Mouse (Mus musculus) frontal cortex, adult 2 months (tissue): ENCODE results near the gene Kcnma1. TPM values are rescaled to one million over a fixed set of nuclear protein-coding genes. Genes with fewer than 3 reads are reported as not detected.

Experiments
- DNase-seq, 2 experiments: peaks; one replicate each; pipeline ENCODE4 v3.0.0; 2022; ENCODE audit warnings: low spot score in 1 of 2; ENCODE audit errors: extremely low spot score in 1 of 2
- polyA plus RNA-seq: library from polyadenylated mRNA; depleted of rRNA; stranded (reverse); fragments of >200 nt; gene quantifications from 2 replicates; pipeline ENCODE4 v1.2.3, GENCODE M21; 2012

Kcnma1 gene
- polyA plus RNA-seq, 1 experiment: 51.9 TPM

DNA sequence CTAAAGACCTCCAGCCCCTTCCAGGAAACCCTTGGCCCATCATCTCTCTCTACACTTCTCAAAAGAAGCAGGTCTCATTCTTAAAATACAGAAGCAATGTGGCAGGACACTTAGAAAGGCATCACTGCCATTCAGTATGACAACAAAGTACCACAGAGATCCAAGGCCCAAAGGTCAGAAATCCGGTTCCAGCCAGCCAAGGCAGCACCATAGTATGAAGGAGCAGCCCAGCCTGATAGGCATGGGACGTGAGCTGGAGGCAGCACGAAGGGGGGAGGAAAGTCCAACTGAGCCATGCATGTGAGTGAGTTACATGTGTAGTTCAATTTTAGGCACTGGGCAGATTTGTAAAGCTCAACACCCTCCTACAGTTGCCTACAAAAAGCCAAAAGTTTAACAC is 135.0 kb downstream of the Kcnma1 start:
- DNase-seq: no peak

DNA sequence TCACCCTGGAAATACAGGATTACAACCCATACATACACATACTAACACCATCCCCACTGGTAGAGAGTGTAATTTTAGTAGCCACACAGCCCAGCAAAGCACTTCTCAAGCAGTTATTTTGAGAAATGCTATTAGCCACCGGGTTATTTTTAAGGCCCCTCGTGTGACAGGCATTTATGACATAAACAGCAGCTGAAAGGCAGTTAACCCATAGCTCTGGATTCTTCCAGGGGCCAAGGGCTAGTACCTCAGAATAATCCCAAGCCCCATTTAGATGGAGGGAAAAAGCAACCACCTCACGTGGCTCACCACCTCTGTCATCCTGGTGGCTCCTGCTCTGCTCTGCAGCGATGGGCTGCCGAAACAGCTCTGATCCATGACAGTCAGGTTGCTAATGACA is 136.7 kb downstream of the Kcnma1 start:
- no peak for DNase-seq

GRCm38 (mm10) chr14:23874545-23874944 is 139.7 kb downstream of the Kcnma1 start:
- no peak for DNase-seq

GRCm38 (mm10) chr14:23857034-23857433 is 157.3 kb downstream of the Kcnma1 start:
- DNase-seq: no peak

DNA sequence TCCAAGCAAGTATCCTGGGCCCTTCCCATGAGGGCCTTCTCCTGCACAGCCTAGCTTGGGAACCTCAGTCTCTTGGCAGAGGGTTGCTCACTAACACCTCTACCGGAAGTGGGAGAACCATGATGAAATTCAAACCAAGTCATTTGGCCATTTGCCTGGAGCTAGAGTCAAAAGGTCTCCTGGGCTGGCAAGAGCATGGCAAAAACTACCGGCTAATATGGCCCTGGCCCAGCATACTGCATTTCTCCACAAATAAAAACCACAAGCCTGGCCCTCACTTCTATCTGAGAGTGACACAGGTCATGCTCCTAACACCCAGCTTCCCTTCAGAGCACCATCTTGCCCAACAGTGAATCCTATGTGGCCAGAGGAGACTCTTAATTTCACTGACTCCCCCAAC is 159.3 kb downstream of the Kcnma1 start:
- DNase-seq: no peak

DNA sequence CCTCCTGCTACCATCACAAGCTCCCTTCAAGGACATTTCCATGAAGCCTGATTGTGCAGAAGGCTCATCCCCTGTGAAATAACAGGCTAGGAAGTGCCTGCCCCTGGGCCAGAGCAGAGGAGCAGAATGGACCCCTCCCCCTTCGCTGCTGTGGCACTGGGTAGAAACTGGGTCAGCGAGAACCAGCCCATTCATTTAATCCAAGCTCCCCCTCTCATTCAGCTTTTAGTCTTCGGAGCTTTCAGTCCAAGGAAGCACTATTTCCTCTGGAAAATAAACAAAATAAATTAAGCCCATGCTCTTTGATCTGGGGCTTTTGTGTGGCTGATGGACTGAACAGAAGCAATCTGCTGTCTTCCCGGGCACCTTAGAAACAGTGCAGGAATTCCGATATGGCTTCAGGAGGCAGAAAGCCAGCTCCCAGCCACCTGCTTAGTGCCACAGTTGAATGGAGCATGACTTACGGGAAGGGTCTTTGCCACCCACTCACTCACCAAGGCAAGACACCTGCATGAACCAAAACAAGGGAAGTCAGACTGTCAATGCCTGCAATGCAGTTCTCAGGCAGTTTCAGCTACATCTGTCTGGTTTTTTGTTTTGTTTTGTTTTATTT is 165.7 kb downstream of the Kcnma1 start:
- DNase-seq: peak in 1 of 2 experiments; percentile 47

- no peak for DNase-seq
Measured at GRCm38 (mm10) chr14:23846706-23847105, 167.6 kb downstream of the Kcnma1 start.

DNA sequence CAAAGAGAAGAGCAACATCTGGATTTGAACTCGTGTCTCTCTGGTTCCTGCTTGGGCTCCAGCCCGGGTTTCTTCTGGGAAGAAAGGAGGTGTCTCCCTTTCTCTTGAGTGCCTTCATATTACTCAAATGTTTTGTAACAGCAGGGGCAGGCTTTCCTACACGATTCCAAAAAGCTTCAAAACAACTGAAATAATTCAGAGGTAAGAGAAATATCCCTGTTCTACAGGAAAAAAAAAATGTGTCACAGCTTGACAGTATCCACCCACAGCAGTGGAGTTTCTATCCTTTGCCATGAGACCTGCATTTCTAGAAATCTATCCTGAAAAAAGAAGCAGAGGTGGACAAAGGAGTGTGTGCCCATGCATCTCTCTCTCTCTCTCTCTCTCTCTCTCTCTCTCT is 172.3 kb downstream of the Kcnma1 start:
- peak; percentile 41 to 68 for DNase-seq

GRCm38 (mm10) chr14:23839613-23840012 is 174.7 kb downstream of the Kcnma1 start:
- DNase-seq: no peak

GRCm38 (mm10) chr14:23835387-23836111 is 178.7 kb downstream of the Kcnma1 start:
- no peak for DNase-seq

DNA sequence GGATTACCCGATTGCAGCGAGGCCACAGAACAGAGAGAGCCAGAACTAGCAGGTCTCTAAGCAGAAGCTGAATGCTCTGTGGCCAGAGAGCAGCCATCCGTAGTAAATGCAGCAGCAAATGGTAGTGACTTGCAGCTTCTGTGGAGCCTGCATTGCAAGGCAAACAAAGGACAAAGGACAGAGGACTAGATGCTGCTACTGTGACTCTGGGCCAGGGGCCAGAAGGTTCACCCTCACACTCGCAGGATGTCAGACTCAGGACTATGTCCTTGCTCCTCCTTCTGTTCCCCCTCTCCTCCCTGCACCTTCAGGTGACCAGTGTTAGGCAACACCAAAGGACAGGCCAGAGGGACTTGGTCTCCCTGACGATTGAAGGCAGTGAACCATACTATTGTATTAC is 183.0 kb downstream of the Kcnma1 start:
- DNase-seq: no peak

DNA sequence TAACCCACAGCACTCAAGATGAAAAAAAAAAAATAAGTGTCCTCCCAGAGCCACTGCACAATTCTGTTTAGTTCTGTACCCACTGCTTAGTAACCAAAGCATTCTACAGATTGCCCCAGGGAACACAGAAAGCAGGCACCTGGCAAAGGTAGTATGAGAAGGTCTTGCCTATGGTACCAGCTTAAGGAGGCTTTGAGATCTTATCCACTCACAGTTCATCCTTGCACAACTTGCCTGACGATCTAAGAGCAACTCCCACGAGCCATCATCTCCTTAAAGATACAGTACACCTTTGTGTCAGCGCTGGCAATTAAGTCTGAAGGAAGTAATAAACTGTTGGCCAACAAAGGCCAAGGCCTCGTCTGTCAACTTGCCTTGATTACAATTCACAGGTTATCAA is 184.0 kb downstream of the Kcnma1 start:
- DNase-seq: no peak

DNA sequence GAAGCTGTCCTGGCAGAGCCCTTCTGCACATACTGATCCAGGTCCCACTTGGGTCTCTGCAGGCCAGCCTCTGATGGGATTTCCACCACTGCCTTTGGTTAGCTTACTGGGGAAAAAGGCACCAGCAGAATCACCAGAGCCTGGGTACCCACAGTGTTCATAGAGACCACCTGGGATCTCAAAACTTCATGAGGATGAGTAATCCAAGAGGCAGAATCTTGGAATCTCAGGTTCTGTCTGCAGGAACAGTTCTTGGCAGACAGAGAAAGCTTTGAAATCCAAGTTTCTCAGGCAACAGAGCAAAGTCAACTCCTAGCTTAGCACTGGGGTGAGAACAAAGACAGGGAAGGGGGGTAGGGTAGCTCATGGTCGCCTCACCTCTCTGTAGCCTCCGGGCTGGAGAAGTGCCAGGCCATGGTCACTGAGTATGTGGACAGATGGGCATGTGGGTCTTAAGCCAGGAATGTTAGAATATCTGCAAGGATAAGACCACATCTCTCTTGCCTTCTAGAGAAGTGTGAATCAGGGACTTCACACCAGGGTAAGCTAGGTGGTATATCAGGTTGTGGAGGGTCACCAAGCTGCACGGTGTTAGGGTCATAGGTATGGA is 185.5 kb downstream of the Kcnma1 start:
- DNase-seq: peak; percentile 33 to 61

- no peak for DNase-seq
Measured at GRCm38 (mm10) chr14:23824937-23825336, 189.4 kb downstream of the Kcnma1 start.

DNA sequence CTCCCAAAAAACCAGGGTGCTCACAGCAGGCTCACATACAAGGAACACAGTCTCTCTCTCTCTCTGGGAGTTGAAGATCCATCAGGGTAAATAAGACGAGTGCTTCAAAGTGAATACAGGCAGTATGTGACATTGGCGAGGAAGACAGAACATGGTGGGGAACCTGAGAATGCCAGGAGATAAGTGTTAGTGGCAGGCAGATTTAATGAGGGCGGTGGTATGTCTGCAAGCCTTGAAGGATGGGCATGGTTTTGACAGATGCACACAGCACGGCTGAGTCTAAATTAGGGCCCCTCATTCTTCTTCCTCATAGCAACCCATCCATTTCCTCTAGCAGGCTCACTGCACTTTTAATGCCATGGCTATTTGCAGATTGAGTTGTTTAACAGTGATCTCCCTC is 190.0 kb downstream of the Kcnma1 start:
- DNase-seq: peak in 1 of 2 experiments; percentile 26

GRCm38 (mm10) chr14:23817585-23817984 is 196.7 kb downstream of the Kcnma1 start:
- peak in 1 of 2 experiments; percentile 39 for DNase-seq

- no peak for DNase-seq
Measured at GRCm38 (mm10) chr14:23810081-23810480, 204.2 kb downstream of the Kcnma1 start.

- DNase-seq: no peak
Measured at GRCm38 (mm10) chr14:23809124-23809523, 205.2 kb downstream of the Kcnma1 start.

- DNase-seq: no peak
Measured at GRCm38 (mm10) chr14:23806378-23806777, 207.9 kb downstream of the Kcnma1 start.

- peak; percentile 78 to 81 for DNase-seq
Measured at GRCm38 (mm10) chr14:23796878-23797277, 217.4 kb downstream of the Kcnma1 start.

DNA sequence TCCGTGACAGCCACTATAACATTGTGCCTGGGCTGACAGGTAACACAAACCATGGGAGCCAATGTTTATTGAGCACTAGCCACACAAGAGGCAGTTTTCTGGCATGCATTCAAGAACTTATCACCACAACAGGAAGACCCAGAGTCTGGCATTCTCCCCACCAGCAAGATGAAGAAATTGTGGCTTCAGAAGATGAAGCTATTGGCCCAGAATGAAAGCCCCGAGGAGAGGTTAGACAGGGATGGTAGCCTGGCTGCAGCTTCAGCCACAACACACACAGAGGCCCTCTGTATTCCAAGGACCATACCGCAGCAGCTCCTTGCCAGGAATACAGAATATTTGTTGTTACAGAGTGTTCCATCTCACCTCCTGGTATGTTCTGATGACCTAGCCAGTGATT is 221.6 kb downstream of the Kcnma1 start:
- DNase-seq: no peak

DNA sequence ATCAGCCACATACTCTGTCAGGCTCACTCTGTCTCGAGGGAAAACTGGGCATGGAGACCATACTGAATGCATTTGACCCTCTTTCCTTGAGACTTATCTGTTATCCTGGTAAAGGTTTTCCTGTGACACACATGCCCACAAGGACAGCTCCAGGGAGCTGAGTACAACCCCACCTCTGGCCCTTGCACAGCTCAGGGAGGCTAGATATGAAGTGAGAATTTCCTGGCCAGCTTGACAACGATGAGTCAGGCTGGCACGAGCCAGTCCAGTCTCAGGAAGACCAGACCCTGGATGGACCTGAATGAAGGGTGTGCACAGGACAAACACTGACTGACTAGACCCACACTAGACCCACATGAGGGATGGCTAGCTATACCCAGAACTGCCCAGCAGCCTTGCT is 222.2 kb downstream of the Kcnma1 start:
- DNase-seq: no peak
